Mouse (Mus musculus): ENCODE measurements around the gene Noxa1.

The Noxa1 gene

DNA sequence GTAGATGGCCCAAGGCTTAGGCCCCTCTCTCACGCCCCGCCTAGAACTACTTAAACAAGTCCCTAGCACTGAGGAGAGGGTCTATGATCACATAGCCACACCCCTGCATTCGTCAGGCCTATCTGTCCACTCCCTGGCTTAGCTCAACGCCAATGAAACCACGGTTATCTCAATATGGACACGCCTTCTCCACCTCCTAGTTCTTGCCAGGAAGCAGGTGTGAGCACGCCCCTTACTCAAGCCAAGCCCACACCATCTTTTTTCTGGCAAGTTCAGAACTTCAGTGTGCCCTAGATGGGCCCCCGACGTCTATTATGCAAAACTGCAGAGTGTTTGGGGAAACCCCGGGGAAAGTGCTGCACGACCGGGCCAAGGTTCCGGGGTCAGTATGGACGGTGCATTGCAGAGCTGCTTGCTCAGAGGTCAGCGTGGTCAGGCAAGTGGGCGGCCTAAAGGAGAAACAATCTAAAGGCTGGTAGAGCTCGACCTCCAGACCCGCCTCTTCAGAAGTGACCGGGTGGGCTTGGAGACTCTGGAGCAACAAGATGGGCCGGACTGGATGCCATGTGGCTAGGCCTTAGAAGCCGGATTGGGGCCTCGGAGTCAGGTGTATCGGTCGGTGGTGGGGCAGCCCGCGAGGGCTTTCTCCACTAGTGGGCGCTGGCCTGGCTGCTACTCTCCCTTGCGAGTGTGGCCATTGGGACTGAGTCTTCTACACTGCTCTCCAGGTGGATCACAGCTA, at the start of gene Noxa1:
Gene Noxa1, minus strand, starts transcription at position 41 of the 742 bp plus-strand sequence.
- peak; percentile 31 for DNase-seq (ENCODE audit: low read depth, low spot score)

DNA sequence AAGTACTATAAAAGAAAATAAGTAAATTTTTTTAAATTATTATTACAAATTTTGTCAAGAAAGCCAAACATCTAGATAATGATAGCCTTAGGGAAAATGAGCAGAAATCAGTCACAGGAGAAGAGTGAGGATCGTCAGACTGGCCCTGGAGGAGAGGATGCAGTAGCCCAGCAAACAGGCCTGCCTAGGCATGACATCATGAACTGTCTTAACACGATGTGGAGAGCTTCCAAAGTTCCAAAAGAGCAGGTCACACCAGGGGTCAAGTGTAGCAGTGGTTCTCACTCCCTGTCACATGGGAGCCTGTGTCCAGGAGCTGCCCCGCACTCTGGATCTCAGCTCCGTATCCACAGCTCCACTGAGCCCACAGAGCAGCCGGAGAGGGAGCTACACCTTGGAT, 47.0 kb upstream of the Noxa1 start:
- no peak for DNase-seq (ENCODE audit: low read depth, low spot score)

DNA sequence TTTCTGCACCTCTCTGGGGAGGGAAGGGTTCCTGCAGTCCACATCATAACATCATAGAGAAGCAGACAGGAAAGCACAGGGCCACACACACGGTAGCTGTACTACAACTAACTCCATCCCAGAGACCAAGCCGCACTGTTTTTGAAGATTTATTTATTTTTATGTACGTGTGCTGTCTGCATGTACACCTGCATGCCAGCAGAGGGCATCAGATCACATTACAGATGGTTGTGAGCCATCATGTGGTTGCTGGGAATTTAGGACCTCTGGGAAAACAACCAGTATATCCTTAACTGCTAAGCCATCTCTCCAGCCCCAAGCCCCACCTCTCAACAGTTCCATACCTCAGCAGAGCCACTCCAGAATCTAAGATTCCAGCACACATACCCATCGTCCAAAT, 46.2 kb upstream of the Noxa1 start:
- DNase-seq (ENCODE audit: low read depth, low spot score) = no peak

DNA sequence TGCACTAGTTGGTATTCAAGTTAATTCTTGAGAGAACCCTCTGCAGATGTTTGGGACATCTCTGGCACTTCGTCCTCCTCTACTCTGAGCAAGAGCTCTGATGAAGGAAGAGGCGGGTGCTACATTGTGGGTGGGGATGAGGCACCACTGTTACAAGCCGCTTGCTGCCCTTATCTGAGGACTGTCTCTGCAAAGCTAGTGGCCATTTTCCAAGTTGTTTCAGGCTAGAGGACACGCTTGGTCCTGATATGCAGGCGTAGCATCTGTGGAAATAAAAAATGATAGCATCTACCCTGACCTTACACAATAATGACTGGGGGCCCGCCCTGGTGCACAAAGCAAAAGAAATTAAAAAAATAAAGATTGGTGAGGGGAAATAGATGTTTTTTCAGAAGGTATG, 42.9 kb upstream of the Noxa1 start:
- no peak for DNase-seq (ENCODE audit: low read depth, low spot score)

DNA sequence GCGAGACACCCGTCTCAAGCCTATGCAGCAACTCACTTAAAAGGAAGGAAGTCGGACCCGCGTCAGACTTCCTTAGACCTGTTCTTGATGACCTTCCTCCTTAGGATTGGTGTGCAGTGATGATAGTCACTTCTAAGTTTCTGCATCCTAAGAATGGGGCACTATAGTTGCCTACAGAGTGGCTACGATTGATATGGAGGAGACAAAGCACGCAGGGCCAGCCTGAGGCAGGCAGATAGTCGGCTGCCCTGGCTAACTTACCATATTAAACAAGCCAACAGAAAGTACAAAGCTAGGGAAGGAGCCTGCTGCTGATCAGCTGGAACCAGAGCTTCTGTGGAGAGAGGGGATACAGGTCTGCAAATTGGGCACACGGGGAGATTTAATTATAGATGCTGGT, 36.7 kb upstream of the Noxa1 start:
- no peak for DNase-seq (ENCODE audit: low read depth, low spot score)

DNA sequence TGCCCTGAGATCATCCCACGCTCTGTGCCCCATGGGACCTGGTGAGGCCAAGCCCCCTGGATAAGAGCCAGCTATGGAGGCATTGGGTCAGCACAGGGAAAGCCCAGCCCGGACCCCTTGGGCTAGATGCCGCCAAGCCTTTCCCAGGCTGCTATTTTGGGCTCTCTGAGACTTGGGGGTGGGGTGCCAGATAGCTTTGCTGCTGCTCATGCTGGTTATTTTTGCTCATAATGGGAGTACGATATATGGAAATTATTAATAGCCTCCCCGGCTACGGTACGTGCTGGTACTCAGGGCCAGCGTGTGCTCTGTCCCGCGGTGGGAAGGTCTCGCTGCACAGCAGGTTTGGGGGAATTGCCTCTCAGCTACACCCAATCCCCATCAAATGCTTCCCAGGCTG, 33.1 kb upstream of the Noxa1 start:
- no peak for DNase-seq (ENCODE audit: low read depth, low spot score)

DNA sequence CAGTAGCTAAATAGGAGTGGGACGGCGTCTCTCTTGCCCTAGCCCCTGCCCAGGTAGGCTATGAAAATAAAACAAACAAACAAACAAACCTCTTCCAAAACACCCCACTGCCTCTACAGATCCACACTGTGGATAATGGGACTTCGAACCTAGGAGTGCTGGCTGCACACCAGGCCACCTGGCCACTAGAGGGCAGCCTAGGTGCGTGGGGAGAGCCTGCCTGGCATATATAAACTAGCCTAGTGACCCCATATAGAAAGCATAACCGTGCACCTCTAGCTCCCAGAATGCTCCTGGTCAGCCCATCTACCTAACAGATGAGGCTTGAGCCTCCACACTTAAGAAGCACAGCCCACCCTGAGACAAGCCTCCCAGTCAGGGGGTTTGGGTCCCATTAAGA, 32.3 kb upstream of the Noxa1 start:
- peak; percentile 39 for DNase-seq (ENCODE audit: low read depth, low spot score)

DNA sequence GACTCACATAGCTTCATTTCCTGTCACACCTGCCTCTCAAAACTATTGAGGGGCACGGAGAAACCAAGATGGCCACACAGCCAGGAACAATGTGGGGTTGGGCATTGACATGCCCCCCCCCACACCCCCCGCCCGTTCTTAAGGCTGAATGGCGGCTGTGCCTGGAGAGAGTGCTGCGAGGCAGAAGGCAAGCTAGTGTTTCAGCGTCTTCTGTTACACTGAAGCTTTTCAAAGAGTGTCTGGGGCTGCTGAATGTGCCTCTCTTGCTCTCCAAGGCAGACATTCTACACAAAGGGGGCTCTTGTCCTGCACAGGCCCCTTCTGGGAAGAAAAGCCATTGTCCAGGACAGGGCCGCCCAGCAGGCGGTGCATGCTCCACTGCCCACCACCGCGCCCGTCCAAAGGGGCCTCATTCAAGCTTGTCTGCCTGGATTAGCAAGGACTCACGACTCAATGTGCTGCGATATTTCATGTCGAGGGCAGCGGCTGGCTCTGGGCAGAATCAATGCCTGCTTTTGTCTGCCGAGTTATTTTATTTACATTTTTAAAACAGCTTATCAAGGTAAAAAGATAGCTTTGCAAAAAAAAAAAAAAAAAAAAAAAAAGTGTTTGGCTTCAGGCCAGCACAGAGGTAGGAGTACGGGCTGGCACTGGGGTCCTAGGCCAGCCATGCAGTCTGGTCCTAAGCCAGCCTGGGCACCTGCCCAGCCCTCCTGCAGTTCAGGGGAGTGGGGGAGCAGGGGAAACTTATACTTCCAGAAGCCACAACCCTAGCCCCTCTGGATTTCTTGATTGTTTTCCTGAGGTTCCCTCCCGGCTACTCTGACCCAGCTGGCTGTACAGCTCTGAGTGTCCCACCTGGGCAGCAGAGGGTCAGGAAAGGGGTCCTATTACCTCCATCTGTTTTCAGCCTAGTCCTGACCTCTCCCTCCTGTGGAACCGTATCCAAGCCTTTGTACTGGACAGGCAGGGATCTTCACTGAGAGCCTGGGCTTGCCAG, 31.4 kb upstream of the Noxa1 start:
- no peak for DNase-seq (ENCODE audit: low read depth, low spot score)

DNA sequence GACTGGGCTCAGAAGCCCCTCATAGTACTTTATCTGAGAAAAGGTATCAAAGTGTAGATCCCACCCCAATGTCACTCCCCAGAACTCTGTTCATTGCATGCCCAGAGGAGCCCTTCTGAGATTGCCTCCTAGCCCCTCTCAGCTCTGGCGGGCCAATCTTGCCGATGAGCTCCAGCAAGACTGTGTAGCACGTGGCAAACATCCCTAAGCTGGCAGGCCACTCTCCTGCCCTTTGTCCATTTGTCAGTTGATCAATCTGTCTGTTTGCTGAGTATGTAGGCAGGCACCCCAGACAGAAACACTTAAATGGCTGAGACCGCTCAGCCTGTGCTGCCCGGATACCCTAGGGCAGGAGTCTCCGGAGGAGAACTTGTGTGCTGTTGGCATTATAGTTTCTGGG, 30.2 kb upstream of the Noxa1 start:
- no peak for DNase-seq (ENCODE audit: low read depth, low spot score)

DNA sequence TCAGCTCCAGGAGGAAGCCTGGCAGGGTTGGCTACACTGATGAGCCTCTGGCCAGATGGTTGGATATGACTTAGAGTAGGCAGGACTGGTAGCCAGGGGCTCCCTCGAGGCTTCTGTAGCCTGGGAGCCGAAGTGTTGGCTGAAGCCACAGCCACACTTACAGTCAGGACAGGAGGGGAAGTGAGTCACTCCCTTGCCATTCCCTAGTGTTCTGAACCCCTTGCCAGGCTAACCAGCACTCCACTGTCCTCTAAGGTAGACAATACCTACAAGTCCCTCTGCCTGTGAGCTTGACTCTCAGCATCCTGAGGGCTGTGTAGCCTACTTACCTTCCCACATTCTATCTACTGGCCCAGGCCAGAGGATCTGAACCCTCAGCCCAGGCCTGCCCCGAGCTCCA, 29.5 kb upstream of the Noxa1 start:
- no peak for DNase-seq (ENCODE audit: low read depth, low spot score)

DNA sequence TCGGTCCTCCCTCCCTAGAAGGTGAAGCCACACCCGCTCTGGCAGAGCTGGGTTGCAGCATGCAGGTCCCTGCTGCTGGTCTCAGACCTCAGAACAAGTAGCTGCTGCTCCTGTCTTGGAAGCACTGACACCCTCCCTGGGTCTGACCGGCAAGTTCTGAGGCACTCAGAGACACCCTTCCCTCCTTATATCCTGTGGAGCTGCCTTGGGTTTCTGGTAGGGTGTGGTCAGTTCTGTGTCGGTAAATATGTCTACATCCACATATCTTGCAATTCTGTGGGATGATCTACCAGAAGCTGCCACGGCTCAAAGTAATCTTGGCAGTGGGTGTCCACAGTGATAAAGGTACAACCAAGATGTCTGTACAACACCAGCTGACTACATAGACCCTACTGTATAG, 28.6 kb upstream of the Noxa1 start:
- no peak for DNase-seq (ENCODE audit: low read depth, low spot score)

DNA sequence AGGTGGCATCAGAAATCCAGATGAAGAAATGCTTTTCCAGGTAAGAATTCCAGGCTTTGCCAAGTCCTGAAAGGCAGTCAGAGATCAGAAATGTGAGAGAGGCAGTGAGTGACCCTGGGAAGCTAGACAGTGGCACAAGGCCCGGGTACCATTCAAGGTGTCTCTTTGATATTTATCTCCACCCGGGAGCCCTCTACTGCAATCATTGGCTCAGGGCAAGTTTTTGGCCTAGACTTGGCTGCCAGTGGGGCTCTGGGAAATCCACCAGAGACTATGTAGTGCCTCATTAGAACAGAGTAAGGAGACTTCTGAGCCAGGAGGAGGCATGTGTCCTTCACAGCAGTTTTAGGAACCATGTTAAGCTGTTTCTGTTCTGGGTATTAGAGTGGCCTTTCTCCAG, 27.7 kb upstream of the Noxa1 start:
- DNase-seq (ENCODE audit: low read depth, low spot score) = no peak

DNA sequence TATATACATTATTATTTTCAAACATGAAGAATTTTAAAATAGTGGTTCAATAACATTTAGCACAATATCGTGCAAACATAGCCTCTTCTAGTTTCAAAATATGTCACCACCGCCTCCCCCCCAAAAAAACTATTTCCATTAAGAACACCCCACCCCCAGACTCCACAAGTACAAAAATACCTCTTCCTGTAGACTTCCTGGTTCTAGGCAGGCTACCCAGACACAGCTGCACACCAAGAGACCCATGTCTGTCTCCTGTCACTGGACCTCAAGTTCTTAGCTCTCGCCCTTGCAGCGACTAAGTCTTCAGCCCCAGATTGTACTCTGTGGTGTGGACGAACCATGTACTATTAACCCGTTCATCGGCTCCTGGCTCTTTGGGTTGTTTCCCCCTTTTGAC, 26.0 kb upstream of the Noxa1 start:
- no peak for DNase-seq (ENCODE audit: low read depth, low spot score)

DNA sequence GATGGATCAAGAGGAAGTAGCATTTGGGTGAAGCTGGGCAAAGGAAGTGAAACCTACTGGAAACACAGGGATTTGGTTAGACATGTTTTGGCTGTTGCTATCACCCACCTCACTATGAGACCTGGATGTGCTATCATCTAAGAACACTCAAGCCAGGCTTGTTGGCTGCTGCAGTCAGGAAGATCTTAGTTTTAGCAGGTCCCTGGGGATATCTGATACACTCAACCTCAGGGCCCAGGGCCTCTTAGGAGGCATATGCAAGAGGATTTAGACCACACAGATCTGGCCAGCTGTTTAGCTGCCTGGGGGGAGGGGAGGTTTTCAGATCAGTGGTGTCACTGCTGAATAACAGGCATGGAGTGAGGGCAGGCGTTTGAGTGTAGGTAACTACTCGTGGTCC, 20.5 kb upstream of the Noxa1 start:
- DNase-seq (ENCODE audit: low read depth, low spot score) = no peak

DNA sequence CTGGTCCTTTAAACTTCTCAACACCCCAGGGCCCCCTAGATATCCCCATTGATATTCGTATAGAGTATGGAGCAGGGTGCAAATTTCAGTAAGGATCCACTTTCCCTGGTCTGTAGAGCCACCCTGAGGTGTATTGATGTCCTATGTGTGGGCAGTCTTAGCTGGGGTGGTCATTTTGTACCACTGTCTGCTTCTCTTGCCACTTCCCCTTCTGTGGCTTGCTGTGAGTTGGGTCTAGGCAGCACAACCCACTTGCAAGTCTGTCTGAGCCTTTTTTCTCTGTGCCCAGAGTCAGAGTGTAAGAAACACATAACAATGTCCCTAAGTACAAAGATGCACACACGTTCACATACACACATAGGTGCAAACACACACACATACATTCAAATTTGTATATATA, 19.4 kb upstream of the Noxa1 start:
- DNase-seq (ENCODE audit: low read depth, low spot score) = no peak

DNA sequence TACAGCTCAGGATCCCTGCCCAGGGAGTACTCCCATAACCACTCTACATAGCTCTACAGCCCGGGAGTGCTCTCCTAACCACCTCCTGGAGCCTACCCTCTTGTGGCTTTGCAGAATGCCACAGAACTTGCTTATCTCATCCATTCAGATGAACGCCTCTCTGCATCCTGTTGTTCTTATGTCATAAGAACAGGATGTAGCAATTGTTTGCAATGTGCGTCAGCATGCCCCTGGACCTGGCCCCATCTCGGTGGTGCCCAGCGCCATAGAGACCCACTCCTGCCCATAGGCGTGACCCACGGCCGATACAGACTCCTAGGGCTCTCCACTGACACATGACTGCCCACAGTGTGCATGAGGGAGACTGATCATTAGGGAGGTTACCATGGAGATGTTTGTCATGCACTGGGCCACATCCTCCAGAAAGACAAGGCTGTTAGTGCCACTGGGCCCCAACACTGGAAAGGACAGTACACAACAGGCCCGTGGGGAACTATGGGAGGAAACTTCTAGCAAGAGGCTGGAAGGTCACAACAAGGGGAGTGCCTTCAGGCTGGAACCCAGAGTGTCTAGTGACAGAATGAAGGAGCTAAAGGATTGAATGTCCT, 16.3 kb upstream of the Noxa1 start:
- no peak for DNase-seq (ENCODE audit: low read depth, low spot score)

DNA sequence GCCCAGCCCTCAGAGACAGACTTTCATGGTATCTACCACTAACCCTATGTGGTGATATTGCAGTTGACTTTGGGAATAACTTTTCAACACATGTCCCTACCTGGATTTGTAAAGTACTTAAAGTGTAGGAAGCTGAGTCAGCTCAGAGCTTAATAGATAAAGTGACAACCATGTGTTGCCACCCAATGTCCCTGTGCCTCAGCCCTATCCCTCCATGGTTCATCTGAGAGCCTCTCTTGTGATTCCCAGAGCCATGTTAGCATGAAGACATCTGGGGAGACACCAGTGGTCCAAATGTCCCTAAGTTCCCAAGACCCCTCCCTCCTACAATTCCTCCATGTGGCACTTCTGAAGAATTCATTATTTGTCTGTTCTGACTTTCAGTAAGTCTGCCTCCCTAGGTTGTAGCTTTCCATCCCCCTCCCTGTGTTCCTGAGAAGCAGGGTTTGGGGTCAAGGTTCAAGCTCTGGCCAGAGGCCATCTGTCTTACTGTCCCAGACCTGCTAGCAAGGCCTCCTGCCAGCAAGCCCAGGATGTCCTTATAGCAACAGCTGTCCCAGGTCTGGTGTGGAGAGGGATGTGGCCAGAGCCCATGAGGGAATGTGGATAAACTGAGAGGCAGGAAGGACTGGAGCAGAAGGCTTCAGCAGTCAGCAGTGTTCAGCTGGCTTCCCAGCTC, 15.7 kb upstream of the Noxa1 start:
- no peak for DNase-seq (ENCODE audit: low read depth, low spot score)

DNA sequence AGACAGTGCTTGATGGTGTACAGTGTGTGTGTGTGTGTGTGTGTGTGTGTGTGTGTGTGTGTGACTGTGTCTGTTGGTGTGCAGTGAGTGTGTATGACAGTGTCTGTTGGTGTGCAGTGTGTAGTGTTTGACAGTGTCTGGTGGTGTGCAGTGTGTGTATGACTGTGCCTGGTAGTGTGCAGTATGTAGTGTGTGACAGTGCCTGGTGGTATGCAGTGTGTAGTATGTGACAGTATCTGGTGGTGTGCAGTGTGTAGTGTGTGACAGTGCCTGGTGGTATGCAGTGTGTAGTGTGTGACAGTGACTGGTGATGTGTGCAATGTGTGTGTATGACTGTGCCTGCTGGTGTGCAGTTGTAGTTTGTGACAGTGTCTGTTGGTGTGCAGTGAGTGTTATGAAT, 14.5 kb upstream of the Noxa1 start:
- DNase-seq (ENCODE audit: low read depth, low spot score) = no peak

DNA sequence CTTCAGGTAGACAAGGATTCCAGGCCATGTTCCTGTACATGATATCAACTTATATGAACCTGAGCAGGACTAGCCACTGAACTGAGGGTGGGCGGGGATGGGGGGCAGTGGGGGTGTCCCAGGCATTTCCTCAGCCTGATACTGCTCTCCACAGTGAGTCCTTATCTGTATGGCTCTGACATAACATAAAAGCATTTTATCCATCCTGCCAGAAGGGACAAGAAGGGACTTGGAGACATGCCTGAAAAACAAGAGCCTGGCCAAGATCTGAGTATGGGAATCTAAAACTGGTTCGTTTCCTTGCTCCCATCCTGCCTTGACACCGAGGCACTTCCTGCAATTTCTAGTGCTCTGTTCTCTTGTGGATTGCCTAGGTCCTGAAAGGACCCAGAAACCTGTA, 11.1 kb upstream of the Noxa1 start:
- no peak for DNase-seq (ENCODE audit: low read depth, low spot score)

DNA sequence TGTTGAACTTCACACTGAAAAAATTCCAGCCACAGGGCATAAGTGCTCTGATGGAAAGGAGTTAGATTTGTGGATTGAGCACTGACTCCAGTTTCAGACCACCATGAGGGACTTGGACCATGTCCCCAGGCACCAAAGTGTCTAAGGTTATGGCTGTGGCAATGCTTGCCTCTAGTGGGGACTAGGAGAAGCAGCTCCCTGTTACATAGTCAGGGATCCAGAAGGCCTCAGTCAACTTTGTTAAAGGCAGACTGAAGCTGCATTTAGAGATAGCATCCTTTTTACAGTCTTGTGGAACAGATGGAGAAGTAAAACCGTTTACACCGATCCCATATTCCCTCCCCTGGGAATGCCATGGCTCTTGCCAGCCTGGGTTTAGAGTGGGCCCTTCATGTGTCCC, 9.2 kb upstream of the Noxa1 start:
- no peak for DNase-seq (ENCODE audit: low read depth, low spot score)

DNA sequence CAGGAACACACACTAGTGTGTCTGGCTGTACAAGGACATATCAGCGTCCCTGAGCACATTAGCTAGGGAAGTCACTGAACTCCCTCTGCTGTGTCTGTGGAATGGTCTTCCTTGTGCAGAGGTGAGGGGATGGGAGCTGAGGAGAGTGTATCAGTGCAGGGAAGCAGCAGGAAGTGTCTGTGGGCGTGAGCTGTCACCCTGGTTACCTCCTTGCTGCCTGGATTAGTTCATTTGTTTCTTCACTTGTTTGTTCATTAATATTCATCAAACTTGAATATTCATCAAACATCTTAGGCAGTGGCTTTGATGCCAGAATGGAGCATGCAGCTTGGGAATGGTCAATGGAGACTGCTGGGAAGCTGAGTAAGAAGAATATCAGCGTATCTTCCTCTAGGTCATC, 4.8 kb upstream of the Noxa1 start:
- no peak for DNase-seq (ENCODE audit: low read depth, low spot score)

DNA sequence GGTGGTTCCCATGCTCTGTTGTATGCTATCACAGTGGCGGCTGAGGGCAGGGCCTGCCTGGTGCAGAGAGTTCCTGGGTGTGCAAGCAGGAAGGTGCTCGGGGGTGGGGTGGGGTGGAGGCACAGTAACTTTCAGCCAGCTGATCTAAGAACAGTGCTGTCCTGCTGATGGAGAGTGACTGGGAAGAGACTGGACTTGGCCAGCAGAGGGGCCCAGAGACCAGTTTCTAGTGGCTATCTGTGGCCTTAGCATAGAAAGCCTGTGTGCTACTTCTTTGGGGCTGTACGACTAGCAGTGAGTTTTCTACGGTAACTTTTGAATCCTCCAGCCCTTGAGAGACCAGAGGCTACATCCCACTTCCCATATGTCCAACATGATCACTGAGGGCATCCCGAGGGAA, 4.0 kb upstream of the Noxa1 start:
- no peak for DNase-seq (ENCODE audit: low read depth, low spot score)
